Mouse (Mus musculus): ENCODE data around the gene Large2.

GRCm38 (mm10) chr2:92375099-92375623 lies 492 bp upstream of the Large2 start:
- TF ChIP-seq CTCF (IDR thresholded peaks at IDR 0.05; ENCODE audit: extremely low read depth, insufficient read depth, low read length) (no peak), POLR2A (IDR thresholded peaks at IDR 0.05; ENCODE audit: extremely low read depth, insufficient read depth, low read length) (peak; percentile 84)
